Mouse (Mus musculus) midbrain, embryonic 13.5 days (tissue): ENCODE data around the gene Mcub. TPM values are rescaled to one million over a fixed set of nuclear protein-coding genes. Genes with fewer than 3 reads are reported as not detected.

ENCODE experiments used
- ATAC-seq: fragments of 200-750 bp; cut with Nextera tagmentation; 2 replicates; pipeline ENCODE4 v1.8.0; 2017; ENCODE audit warnings: mild to moderate bottlenecking, moderate TSS enrichment, moderate library complexity
- H3K27ac ChIP-seq: fragments of 300-500 bp; sonication (generic); 2 replicates; pipeline ENCODE4 v1.5.1; 2015; ENCODE audit warnings: inconsistent platforms, mild to moderate bottlenecking, moderate library complexity
- H3K27me3 ChIP-seq: fragments of 300-500 bp; sonication (generic); 2 replicates; pipeline ENCODE4 v1.6.1; 2015; ENCODE audit warnings: mild to moderate bottlenecking, inconsistent platforms
- H3K36me3 ChIP-seq: fragments of 300-500 bp; sonication (generic); 2 replicates; pipeline ENCODE4 v1.6.1; 2015; ENCODE audit warnings: mild to moderate bottlenecking, inconsistent platforms
- H3K4me1 ChIP-seq: fragments of 300-500 bp; sonication (generic); replicated peaks from 2 replicates; pipeline ENCODE4 v1.6.1; 2015; ENCODE audit warnings: inconsistent platforms
- H3K4me2 ChIP-seq: fragments of 300-500 bp; sonication (generic); replicated peaks from 2 replicates; pipeline ENCODE4 v1.6.1; 2015; ENCODE audit warnings: moderate library complexity, mild to moderate bottlenecking, inconsistent platforms
- H3K4me3 ChIP-seq: fragments of 300-500 bp; sonication (generic); replicated peaks from 2 replicates; pipeline ENCODE4 v1.5.1; 2015; ENCODE audit warnings: mild to moderate bottlenecking, inconsistent platforms
- H3K9ac ChIP-seq: fragments of 300-500 bp; sonication (generic); replicated peaks from 2 replicates; pipeline ENCODE4 v1.6.1; 2015; ENCODE audit warnings: mild to moderate bottlenecking, inconsistent platforms
- H3K9me3 ChIP-seq: fragments of 300-500 bp; sonication (generic); 2 replicates; pipeline ENCODE4 v1.6.1; 2016; ENCODE audit warnings: mild to moderate bottlenecking, inconsistent platforms
- WGBS: fragments of 180-500 bp; shearing (Covaris S2); methylation state at CpG from one replicate; pipeline ENCODE4 v1.1.7; 2015; 5-methylcytosine and 5-hydroxymethylcytosine counted together
- polyA plus RNA-seq: library from polyadenylated mRNA; unstranded; fragments of >200 nt; fragmentation: Nextera tagmentation; extraction: Ambion mirVana; gene quantifications from 2 replicates; pipeline ENCODE4 v1.2.1, GENCODE M21; 2015

Gene Mcub
- polyA plus RNA-seq, 1 experiment from 2014 or later = 3.9 TPM

DNA sequence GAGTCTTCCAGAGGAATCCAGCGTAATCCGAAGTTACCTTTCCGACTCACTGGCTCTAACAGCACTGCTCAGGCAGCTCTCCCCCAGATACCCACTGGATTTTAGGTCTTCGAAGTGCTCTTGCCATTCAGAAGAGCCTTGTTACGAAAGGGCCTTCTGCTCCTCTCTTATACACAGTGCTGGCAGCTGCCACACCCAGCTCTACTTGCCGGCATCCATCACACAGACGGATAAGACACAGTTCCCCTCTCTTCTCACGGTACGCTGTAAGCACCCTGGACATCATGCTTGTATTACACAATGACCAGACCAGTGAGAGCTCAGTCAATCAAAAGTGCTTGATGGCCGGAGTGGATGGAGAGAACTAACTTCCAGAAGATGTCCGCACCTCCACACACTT, 11.8 kb upstream of the Mcub start:
- Histone ChIP-seq H3K9ac (no peak overlapping the region), H3K4me2 (no peak overlapping the region), H3K4me3 (no peak overlapping the region), H3K9me3 (no peaks in the 10 kb centered on the region), H3K4me1 (no peaks in the 10 kb centered on the region), H3K27me3 (no peaks in the 10 kb centered on the region), H3K27ac (no peak overlapping the region), H3K36me3 (peaks cover 46% of the 10 kb centered on the region)
- no peak for ATAC-seq
- 88% methylated on average over 11 of the region's 11 CpGs for WGBS

DNA sequence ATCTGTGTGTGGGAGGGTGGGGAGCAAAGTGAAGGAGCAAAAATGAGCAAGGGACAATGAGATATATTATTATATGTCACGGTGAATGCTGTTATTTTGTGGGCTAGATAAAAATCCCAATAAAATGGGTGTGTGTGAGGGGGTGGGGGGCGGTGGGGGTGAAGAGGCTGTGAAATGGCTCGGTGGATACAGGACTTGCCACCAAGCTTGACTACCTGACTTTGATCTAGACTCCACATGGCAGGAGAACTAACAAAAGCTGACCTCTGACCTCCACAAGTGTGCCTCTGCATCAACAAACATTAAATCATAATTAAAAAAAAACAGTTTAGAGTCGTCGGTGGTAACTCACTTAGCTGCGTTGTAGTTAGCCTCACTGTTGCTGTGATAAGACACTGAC, 9.5 kb upstream of the Mcub start:
- ATAC-seq = no peak
- Histone ChIP-seq H3K27me3 (no peaks in the 10 kb centered on the region), H3K36me3 (peaks cover 26% of the 10 kb centered on the region), H3K4me3 (no peak overlapping the region), H3K4me1 (no peaks in the 10 kb centered on the region), H3K9ac (no peak overlapping the region), H3K9me3 (no peaks in the 10 kb centered on the region), H3K4me2 (no peak overlapping the region), H3K27ac (no peak overlapping the region)
- 72% methylated on average over 6 of the region's 6 CpGs for WGBS

DNA sequence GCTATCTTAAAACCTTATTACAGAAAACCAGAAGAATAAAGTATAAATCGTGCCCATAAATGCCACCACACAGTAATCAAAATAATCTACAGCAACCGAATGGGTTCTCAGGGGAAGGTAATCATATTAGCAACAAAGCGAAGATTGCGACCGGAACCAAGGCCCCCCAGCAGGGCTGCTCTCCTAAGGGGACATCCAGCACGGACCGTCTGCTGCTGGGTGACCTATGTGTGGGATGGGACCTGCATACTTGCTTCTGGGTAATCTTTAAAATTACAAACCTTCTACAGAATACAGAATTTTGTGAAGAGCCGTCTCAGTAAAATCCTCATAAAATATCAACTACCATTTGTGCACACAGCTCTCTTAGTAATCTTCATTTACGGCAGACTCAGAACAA, 8.7 kb upstream of the Mcub start:
- Histone ChIP-seq H3K36me3 (peaks cover 19% of the 10 kb centered on the region), H3K27me3 (no peaks in the 10 kb centered on the region), H3K9ac (no peak overlapping the region), H3K9me3 (no peaks in the 10 kb centered on the region), H3K4me2 (no peak overlapping the region), H3K4me1 (no peaks in the 10 kb centered on the region), H3K27ac (no peak overlapping the region), H3K4me3 (no peak overlapping the region)
- WGBS = 84% methylated on average over 9 of the region's 9 CpGs
- ATAC-seq = no peak

DNA sequence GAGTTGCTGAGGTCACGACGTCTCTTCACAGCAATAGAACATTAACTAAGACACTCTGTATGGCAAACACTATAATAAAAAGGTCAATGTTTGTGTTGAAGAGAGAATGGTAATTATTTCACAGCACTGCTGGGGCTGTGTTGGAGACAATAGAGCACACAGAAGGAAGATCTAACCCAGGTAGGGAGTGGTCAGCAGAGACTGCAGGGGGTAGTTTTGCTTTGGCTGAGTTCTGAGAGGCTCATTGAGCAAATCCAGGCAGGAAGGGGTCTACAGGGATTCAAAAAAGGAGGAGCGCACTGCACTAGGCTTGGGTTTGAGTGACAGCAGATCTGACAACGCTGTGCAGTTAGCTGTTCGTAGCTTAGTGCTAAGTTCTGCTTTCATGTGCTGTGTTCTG, 6.3 kb upstream of the Mcub start:
- Histone ChIP-seq H3K27me3 (no peaks in the 10 kb centered on the region), H3K4me2 (no peak overlapping the region), H3K4me3 (no peak overlapping the region), H3K9me3 (no peaks in the 10 kb centered on the region), H3K4me1 (no peaks in the 10 kb centered on the region), H3K9ac (no peak overlapping the region), H3K36me3 (no peaks in the 10 kb centered on the region), H3K27ac (no peak overlapping the region)
- ATAC-seq = no peak
- WGBS = 85% methylated on average over 5 of the region's 5 CpGs

DNA sequence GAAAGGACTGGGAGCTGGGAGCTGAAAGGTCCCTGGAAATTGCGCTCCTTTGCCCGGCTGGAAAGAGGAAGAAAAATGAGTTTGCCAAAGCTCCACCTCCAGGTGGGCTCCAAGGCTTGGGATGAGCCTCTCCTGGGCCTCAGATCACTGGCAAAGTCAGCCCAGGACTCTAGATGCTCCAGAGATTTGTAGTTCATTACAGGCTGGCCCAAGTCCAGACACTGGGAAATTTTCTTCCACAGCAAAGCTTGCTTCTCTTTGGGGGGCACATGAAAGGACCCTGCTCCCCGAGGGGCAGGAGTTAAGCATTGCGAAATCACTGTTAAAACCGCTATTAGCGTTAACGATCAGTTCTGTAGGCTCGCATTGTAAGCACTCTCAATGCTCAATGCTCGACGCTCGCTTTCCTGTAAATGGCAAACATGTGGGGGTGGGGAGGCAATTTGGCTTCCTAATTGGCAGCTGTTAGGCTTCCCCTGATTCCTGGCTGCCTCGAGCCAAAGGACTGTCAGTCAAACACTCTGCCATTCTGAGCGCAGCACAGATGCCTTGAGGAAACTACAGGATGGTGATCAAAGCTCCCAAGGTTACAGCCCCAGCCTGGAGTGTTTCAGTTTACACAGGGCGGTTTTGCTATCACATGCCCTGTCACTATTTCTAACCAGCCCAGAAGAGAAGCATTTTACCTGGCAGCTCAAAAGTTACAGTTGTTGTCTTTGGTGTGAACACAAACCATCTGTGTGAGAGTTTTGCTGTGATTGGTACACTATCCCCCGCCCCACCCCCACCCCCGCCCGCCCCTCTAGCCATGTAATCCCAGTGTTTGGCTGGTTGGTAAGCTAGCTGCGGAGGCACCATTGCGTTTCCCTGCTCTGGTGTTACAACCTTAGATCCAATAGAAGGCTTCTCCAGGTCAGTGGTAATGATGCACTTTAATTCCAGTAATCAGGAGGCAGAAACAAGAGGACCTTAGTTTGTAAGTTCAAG, 816 bp upstream of the Mcub start:
- peak; percentile 92 for ATAC-seq

DNA sequence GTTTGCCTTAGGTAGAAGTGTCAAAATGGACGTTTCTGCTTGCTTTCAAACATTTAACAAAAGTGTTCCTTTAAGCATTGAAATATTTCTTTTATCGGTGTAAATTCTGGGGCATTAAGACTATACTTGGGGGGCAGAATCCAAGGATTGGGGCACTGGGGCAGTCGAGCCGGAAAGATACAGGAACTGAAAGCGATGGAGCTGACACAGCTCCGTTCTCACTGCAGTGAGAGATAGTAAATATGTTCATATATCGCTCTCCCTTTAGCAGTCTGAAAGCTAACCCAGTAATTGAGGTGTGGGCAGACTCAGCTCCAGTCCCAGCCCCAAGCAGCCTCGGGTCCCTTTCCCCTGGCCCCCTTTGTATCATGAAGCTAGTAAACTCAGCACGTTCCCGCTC, 975 bp downstream of the Mcub start:
- ATAC-seq = peak; percentile 16; the same call in 1 of the 2 replicates
- no peaks in the 10 kb centered on the region for H3K9me3 ChIP-seq
- H3K36me3 ChIP-seq = no peaks in the 10 kb centered on the region
- peak overlapping the region; percentile 99 for H3K4me2 ChIP-seq
- whole genome bisulfite sequencing = 34% methylated on average over 10 of the region's 10 CpGs
- peak overlapping the region; percentile 62 for H3K4me3 ChIP-seq
- H3K4me1 ChIP-seq = peaks cover 21% of the 10 kb centered on the region
- H3K27ac ChIP-seq = no peak overlapping the region
- H3K27me3 ChIP-seq = peaks cover 23% of the 10 kb centered on the region
- H3K9ac ChIP-seq = peak overlapping the region; percentile 73

More for the DNA sequence above, 816 bp upstream of the Mcub start:
- H3K27me3 ChIP-seq = peaks cover 23% of the 10 kb centered on the region
- peak overlapping the region; percentile 99 for H3K4me2 ChIP-seq
- 16% methylated on average over 19 of the region's 19 CpGs for WGBS
- 0 out of 2 replicates have a peak overlapping the region, but pooled peaks have one; percentile 73 for H3K9ac ChIP-seq
- peak overlapping the region; percentile 62 for H3K4me3 ChIP-seq
- peaks cover 21% of the 10 kb centered on the region for H3K4me1 ChIP-seq
- H3K9me3 ChIP-seq = no peaks in the 10 kb centered on the region
- peak overlapping the region; percentile 20; the same call in 1 of the 2 replicates for H3K27ac ChIP-seq
- no peaks in the 10 kb centered on the region for H3K36me3 ChIP-seq

DNA sequence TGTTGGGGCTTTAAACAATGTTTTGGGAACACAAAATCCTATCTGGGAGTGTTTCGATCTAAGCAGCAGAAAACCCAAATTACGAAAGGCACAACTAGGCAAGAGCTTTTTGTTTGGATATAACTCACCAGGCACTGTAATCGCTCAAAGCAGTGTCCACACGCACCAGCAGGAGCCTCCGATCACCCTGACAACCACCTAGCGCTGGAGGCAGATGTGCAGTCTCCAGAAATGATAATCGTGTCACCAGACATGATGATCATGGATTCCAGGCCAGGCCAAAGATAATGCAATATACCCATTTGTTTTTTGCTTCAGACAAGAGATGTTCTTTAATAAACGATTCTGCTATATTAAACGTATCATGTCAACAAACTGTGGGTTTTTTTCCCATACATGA, 2.1 kb downstream of the Mcub start:
- Histone ChIP-seq H3K27me3 (peaks cover 23% of the 10 kb centered on the region), H3K4me2 (no peak overlapping the region), H3K4me3 (no peak overlapping the region), H3K4me1 (peaks cover 21% of the 10 kb centered on the region), H3K9me3 (no peaks in the 10 kb centered on the region), H3K36me3 (no peaks in the 10 kb centered on the region), H3K27ac (no peak overlapping the region), H3K9ac (no peak overlapping the region)
- WGBS = 70% methylated on average over 9 of the region's 9 CpGs
- ATAC-seq = no peak

DNA sequence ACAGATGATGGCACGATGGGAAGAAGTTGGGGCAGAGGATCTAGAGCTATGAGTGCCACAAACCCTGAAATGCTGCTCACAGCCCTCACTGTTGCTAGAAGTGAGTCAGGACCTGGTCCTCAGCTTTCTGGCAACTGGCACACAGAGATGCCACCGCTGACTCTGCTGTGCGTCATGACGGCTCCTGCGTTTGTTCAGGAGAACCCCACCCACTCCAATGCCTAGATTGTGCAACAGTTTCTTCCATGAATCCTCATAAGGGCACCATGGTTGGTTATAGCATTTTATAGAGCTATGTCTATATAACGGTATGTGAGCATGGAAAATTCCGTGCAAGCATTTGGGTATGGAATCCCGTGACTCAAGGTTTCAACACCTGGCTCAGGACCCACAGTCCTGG, 5.3 kb downstream of the Mcub start:
- H3K9me3 ChIP-seq = no peaks in the 10 kb centered on the region
- no peak overlapping the region for H3K4me2 ChIP-seq
- H3K27me3 ChIP-seq = peaks cover 21% of the 10 kb centered on the region
- ATAC-seq = no peak
- no peak overlapping the region for H3K9ac ChIP-seq
- H3K36me3 ChIP-seq = no peaks in the 10 kb centered on the region
- peaks cover 7% of the 10 kb centered on the region for H3K4me1 ChIP-seq
- H3K27ac ChIP-seq = no peak overlapping the region
- WGBS = 95% methylated on average over 8 of the region's 8 CpGs
- no peak overlapping the region for H3K4me3 ChIP-seq

DNA sequence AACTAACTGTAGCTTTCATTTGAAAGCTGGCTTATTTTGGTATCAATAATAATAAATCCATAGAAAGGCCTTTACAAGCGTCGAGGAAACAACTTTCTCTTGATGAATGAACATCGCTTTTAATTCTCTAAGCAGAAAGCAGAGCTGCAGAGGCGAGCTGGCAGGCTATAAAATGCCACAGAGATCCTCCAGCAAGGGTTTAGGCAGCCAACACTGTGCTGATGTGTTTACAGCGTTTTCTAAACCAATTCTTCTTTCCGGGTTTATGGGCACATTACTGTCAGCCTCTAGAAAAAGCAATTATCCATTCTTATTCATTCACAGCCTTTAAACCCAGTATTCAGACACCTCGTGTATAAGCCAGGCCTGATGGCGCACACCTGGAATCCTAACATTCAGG, 7.5 kb downstream of the Mcub start:
- Histone ChIP-seq H3K4me2 (no peak overlapping the region), H3K4me3 (no peak overlapping the region), H3K9ac (no peak overlapping the region), H3K4me1 (no peaks in the 10 kb centered on the region), H3K27me3 (0 out of 2 replicates have a peak, but pooled peaks cover 8% of the 10 kb centered on the region), H3K27ac (no peak overlapping the region), H3K9me3 (no peaks in the 10 kb centered on the region), H3K36me3 (no peaks in the 10 kb centered on the region)
- ATAC-seq = no peak
- WGBS = 81% methylated on average over 8 of the region's 8 CpGs

DNA sequence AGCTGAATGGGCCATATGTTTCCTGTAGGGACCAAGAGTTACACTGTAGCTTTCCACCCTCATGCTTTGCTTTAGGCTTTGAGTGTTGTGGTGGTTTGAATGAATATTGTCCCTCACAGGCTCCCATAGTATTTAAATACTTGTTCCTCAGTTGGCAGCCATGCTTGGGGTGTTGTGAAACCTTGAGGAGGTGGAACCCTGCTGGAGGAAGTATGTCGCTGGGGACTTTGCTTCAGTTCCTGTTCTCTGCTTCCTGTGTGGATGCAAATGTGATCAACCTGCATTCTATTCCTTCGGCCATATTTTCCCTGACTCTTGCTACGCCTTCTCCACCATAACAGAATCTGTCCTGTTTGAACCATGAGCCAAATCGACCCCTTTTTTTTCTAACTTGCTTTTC, 16.7 kb downstream of the Mcub start:
- H3K36me3 ChIP-seq = no peaks in the 10 kb centered on the region
- H3K4me1 ChIP-seq = no peaks in the 10 kb centered on the region
- H3K9ac ChIP-seq = no peak overlapping the region
- H3K9me3 ChIP-seq = no peaks in the 10 kb centered on the region
- 84% methylated on average over 4 of the region's 4 CpGs for WGBS
- no peak overlapping the region for H3K4me2 ChIP-seq
- H3K4me3 ChIP-seq = no peak overlapping the region
- H3K27ac ChIP-seq = no peak overlapping the region
- H3K27me3 ChIP-seq = no peaks in the 10 kb centered on the region
- ATAC-seq = no peak

DNA sequence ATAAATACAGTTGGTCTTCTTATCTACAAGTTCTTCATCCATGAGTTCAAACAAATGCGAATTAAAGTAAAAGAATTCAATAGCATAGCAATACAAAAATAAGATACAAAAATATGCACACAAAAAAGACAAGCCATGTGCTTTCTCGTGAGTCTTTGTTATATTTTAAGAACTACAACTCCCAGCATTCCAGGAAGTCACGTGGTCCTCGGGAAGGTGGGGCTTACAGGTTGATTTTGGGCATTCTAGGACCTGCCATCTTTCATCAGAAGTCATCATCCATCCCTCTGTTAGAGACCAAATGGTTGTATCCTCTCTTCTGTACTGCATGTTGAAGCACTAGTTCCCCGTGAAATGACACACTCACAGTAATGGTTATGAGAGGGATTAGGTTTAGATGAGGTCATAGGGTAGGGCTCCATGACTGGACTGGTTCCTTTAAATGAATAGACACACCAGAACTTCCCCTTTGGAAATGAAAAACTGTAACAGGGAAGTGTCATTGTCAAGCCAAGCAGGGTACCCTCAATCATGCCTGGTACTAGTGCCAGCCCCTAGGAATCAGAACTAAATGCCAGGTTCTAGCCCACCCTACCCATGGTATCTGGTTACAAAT, 20.7 kb downstream of the Mcub start:
- H3K36me3 ChIP-seq = no peaks in the 10 kb centered on the region
- ATAC-seq = no peak
- H3K4me3 ChIP-seq = no peak overlapping the region
- H3K4me2 ChIP-seq = no peak overlapping the region
- 86% methylated on average over 5 of the region's 5 CpGs for WGBS
- H3K27ac ChIP-seq = no peak overlapping the region
- H3K9ac ChIP-seq = no peak overlapping the region
- no peaks in the 10 kb centered on the region for H3K4me1 ChIP-seq
- H3K9me3 ChIP-seq = no peaks in the 10 kb centered on the region
- H3K27me3 ChIP-seq = no peaks in the 10 kb centered on the region

DNA sequence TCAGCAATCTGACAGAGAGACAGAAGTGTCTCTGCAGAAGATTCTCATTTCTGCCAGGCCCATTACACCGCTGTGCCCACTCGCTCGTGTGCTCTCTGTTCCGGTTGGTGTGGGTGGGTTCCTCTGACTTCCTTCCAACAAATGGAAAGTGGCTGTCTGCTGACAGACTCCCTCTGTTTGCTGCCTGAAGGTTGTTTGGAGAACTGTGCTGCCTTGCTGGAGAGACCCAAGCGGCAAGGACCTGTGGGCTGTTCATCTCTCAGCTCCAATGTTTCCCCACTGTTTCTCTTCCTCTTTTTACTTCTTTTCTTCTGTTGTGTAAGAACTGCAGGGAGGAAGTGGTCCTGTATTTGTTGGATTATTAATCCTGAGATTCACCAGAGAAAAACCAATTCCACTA, 21.6 kb downstream of the Mcub start:
- no peak overlapping the region for H3K4me3 ChIP-seq
- H3K27me3 ChIP-seq = no peaks in the 10 kb centered on the region
- no peaks in the 10 kb centered on the region for H3K9me3 ChIP-seq
- WGBS = 91% methylated on average over 5 of the region's 5 CpGs
- no peaks in the 10 kb centered on the region for H3K36me3 ChIP-seq
- no peak overlapping the region for H3K4me2 ChIP-seq
- no peak overlapping the region for H3K27ac ChIP-seq
- ATAC-seq = no peak
- no peak overlapping the region for H3K9ac ChIP-seq
- H3K4me1 ChIP-seq = no peaks in the 10 kb centered on the region
